In the genomic region with DNA sequence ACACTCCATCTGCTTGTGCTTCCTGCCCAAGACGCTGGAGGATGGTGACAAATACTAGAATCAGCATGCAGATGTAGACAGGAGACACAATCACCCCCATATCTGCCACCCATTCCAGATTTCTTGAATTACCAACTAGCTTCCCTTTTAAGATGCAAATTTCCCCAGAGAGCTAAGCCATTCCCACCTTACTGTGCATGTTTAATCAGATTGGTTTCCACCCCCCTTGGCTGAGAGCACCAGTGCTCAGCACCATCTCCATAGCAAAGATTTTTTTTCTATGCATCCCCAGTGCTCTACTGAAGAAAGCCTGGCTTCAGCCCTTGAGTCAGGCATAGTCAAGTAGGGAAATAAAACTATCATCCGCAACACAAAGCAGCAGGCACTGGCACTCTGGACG, we compare ENCODE assay signal across 24 mouse cellular contexts. TPM values are rescaled to one million over a fixed set of nuclear protein-coding genes. Genes with fewer than 3 reads are reported as not detected.
DNase-seq lines count a peak whose midpoint lies in the region; ATAC-seq lines count a peak whose summit lies in the region.
"Had no signal": no experiment of that assay in that cellular context is flagged by ENCODE, and none has a peak within 500 bp of the region (broad histone marks: within the 10 kb centered on the region; RNA-seq: fewer than 3 reads in every experiment).

No protein-coding gene starts in this region.

- no peak overlapping the region for H3K4me3 ChIP-seq in midbrain, embryonic 15.5 days
- H3K4me3 ChIP-seq in midbrain, embryonic 13.5 days (replicated peaks), result no peak overlapping the region
- no peak overlapping the region for H3K4me3 ChIP-seq in forebrain, embryonic 16.5 days (replicated peaks; ENCODE audit: low read length)
- H3K4me3 ChIP-seq: embryonic facial prominence, embryonic 12.5 days; left cerebral cortex, adult 2 months; liver, embryonic 13.5 days had no signal

- no peaks in the 10 kb centered on the region for H3K4me1 ChIP-seq in midbrain, embryonic 15.5 days
- 0 out of 2 replicates have a peak, but pooled peaks cover 8% of the 10 kb centered on the region for H3K4me1 ChIP-seq in midbrain, embryonic 13.5 days (replicated peaks)
- peaks cover 9% of the 10 kb centered on the region for H3K4me1 ChIP-seq in forebrain, embryonic 16.5 days (replicated peaks; ENCODE audit: control insufficient read depth, insufficient read depth, low read length)
- H3K4me1 ChIP-seq: embryonic facial prominence, embryonic 12.5 days; liver, embryonic 13.5 days had no signal

- H3K36me3 ChIP-seq in midbrain, embryonic 15.5 days (replicated peaks), result no peaks in the 10 kb centered on the region
- H3K36me3 ChIP-seq in midbrain, embryonic 13.5 days, result no peaks in the 10 kb centered on the region
- no peaks in the 10 kb centered on the region for H3K36me3 ChIP-seq in forebrain, embryonic 16.5 days (ENCODE audit: control insufficient read depth, insufficient read depth)
- H3K36me3 ChIP-seq: embryonic facial prominence, embryonic 12.5 days; liver, embryonic 13.5 days had no signal

- 0 out of 2 replicates have a peak, but pooled peaks cover 3% of the 10 kb centered on the region for H3K27me3 ChIP-seq in midbrain, embryonic 15.5 days (replicated peaks)
- H3K27me3 ChIP-seq in midbrain, embryonic 13.5 days, result peaks cover 13% of the 10 kb centered on the region; the same call in 1 of the 2 replicates
- H3K27me3 ChIP-seq in forebrain, embryonic 16.5 days (replicated peaks; ENCODE audit: control insufficient read depth, insufficient read depth, low read length), result no peaks in the 10 kb centered on the region
- H3K27me3 ChIP-seq: CH12.LX had no signal

- H3K9ac ChIP-seq in midbrain, embryonic 15.5 days, result no peak overlapping the region
- H3K9ac ChIP-seq in midbrain, embryonic 13.5 days (replicated peaks), result no peak overlapping the region
- H3K9ac ChIP-seq in forebrain, embryonic 16.5 days (replicated peaks; ENCODE audit: low read depth, low read length), result no peak overlapping the region
- H3K9ac ChIP-seq: embryonic facial prominence, embryonic 12.5 days; liver, embryonic 13.5 days had no signal

- no peak overlapping the region for H3K27ac ChIP-seq in midbrain, embryonic 15.5 days
- no peak overlapping the region for H3K27ac ChIP-seq in midbrain, embryonic 13.5 days
- H3K27ac ChIP-seq in forebrain, embryonic 16.5 days (ENCODE audit: low read length), result no peak overlapping the region
- H3K27ac ChIP-seq: embryonic facial prominence, embryonic 12.5 days; left cerebral cortex, adult 2 months; liver, embryonic 13.5 days had no signal

- ATAC-seq in frontal cortex, adult (ENCODE audit: low TSS enrichment), result peak; percentile 93
- ATAC-seq in midbrain, embryonic 15.5 days (replicated peaks), result peak; percentile 60; the same call in 1 of the 2 replicates
- no peak for ATAC-seq in midbrain, embryonic 13.5 days
- peak; percentile 89 for ATAC-seq in forebrain, embryonic 16.5 days

- no peak overlapping the region for H3K4me2 ChIP-seq in midbrain, embryonic 15.5 days
- no peak overlapping the region for H3K4me2 ChIP-seq in midbrain, embryonic 13.5 days (replicated peaks)
- no peak overlapping the region for H3K4me2 ChIP-seq in forebrain, embryonic 16.5 days (ENCODE audit: low read length)
- H3K4me2 ChIP-seq: embryonic facial prominence, embryonic 12.5 days; heart, embryonic 11.5 days; liver, embryonic 13.5 days had no signal

- WGBS in midbrain, embryonic 15.5 days, result 42% methylated on average over 3 of the region's 3 CpGs
- 36% methylated on average over 3 of the region's 3 CpGs for WGBS in midbrain, embryonic 13.5 days
- 29% methylated on average over 3 of the region's 3 CpGs for WGBS in forebrain, embryonic 16.5 days

- no peak for DNase-seq in frontal cortex, postnatal 10 days (ENCODE audit: low spot score in 2 of 2)
- peak; percentile 6 for DNase-seq in R1 (ENCODE audit: low read depth, low spot score)
- DNase-seq in thymus, postnatal 0 days (ENCODE audit: low spot score), result no peak
- DNase-seq: adrenal gland, postnatal 14 days; B cell, adult 2 months; cerebellum, adult 9-11 months; gastrocnemius, postnatal 14 days; heart, adult 11 months; kidney, adult 18-20 months; kidney, postnatal 4 days; liver, embryonic 13.5 days; lung, adult 2 months; lung, postnatal 14 days; right cerebral cortex, postnatal 4 days; thymus, postnatal 36 days had no signal

- H3K9me3 ChIP-seq in midbrain, embryonic 15.5 days, result no peaks in the 10 kb centered on the region
- H3K9me3 ChIP-seq in midbrain, embryonic 13.5 days, result no peaks in the 10 kb centered on the region
- no peaks in the 10 kb centered on the region for H3K9me3 ChIP-seq in forebrain, embryonic 16.5 days (ENCODE audit: control insufficient read depth, low read length)
- H3K9me3 ChIP-seq: embryonic facial prominence, embryonic 12.5 days; liver, embryonic 13.5 days had no signal

RNA-seq across cellular contexts. Expression of a gene that starts 56.4 kb away (rescaled TPM):
- polyA plus RNA-seq in midbrain, embryonic 15.5 days (2015; fragmentation: Nextera tagmentation; extraction: Ambion mirVana), result 78.5 and 78.9 TPM in 2 replicates
- polyA plus RNA-seq in midbrain, embryonic 13.5 days (2015; fragmentation: Nextera tagmentation; extraction: Ambion mirVana), result 64.2 and 66.4 TPM in 2 replicates
- polyA plus RNA-seq in forebrain, embryonic 16.5 days (2015; fragmentation: Nextera tagmentation; extraction: Ambion mirVana), result 72.2 and 80.1 TPM in 2 replicates
- 71.9 and 72.7 TPM in 2 replicates for polyA plus RNA-seq in thymus, postnatal 0 days (2015; fragmentation: Nextera tagmentation; extraction: Ambion mirVana)

RNA-seq across cellular contexts. Expression of a gene that starts 57.9 kb away (rescaled TPM):
- polyA plus RNA-seq in midbrain, embryonic 15.5 days (2015; fragmentation: Nextera tagmentation; extraction: Ambion mirVana), result 4.0 and 4.2 TPM in 2 replicates
- 2.8 and 3.8 TPM in 2 replicates for polyA plus RNA-seq in midbrain, embryonic 13.5 days (2015; fragmentation: Nextera tagmentation; extraction: Ambion mirVana)
- polyA plus RNA-seq in forebrain, embryonic 16.5 days (2015; fragmentation: Nextera tagmentation; extraction: Ambion mirVana), result 0.53 and 1.7 TPM in 2 replicates
- not detected in 2 replicates for polyA plus RNA-seq in thymus, postnatal 0 days (2015; fragmentation: Nextera tagmentation; extraction: Ambion mirVana)
- polyA plus RNA-seq: kidney, embryonic 16.5 days; liver, embryonic 13.5 days had no signal
